Mouse (Mus musculus): ENCODE measurements around the gene Inpp5a. TPM values are rescaled to one million over a fixed set of nuclear protein-coding genes. Genes with fewer than 3 reads are reported as not detected.

The Inpp5a gene
- polyA plus RNA-seq, 1 experiment from 2014 or later = 16.4 TPM

DNA sequence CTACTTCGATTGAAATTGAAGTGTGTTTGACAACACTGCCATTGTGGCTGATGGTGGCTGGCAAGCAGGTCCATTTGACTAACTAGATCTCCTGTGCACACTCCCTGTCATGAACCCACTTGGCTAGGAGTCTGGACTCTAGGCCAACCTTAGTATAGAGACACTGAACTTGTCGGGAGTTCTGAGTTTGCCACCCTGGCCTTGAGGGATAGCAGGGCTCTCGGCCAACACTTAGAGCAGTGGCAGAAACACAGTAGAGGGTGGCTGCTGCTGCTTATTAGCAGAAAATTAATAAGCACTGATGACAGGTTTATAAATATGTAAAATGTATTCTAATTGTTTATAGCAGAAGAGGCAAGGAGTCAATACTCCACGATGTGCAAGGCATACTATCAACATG is 120.0 kb downstream of the Inpp5a start:
- H3K27me3 ChIP-seq = peaks cover 89% of the 10 kb centered on the region
- 77% methylated on average over 4 of the region's 4 CpGs for WGBS

DNA sequence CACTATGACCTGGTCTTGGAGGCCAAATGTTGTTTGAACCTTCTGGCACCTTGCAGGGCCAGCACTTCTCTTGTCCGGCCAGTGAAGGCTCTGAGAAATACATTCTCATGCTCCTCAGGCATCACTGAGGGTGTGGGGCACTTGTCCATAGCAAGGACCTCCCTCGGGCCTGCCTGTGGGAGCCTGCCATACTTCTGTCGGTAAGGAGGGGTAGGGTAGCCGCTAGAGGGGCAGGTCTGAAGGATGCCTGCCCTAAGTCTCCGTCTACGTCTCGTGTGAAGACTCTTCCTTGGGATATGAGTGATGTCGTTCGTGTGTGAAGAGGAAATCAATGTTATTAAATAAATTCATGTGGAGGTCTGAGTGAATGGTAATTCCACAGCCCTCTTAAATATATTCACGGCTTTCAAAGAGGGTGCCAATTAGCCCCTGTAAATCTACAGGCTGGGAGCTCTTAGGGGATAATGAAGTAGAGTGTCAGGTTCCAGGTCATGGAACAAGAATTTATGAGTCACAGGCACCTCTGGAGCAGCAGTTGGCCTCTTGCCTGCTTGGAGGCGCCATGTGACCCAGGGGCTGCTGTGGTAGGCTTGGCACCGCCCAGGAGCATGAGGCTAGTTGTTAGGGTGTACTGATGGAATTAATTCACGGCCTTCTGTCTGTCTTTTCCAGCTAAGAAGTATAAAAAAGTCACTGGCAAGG is 127.2 kb downstream of the Inpp5a start:
- Histone ChIP-seq H3K9ac (no peak overlapping the region), H3K27ac (no peak overlapping the region), H3K4me1 (replicated peaks) (peaks cover 24% of the 10 kb centered on the region), H3K4me2 (no peak overlapping the region), H3K4me3 (no peak overlapping the region), H3K27me3 (peaks cover 99% of the 10 kb centered on the region), H3K9me3 (no peaks in the 10 kb centered on the region), H3K36me3 (peaks cover 7% of the 10 kb centered on the region)
- ATAC-seq (ENCODE audit: low FRiP score) = no peak
- 83% methylated on average over 13 of the region's 13 CpGs for WGBS

More for the DNA sequence above, 120.0 kb downstream of the Inpp5a start:
- Histone ChIP-seq H3K27ac (no peak overlapping the region), H3K9me3 (no peaks in the 10 kb centered on the region), H3K4me2 (no peak overlapping the region), H3K9ac (no peak overlapping the region), H3K36me3 (no peaks in the 10 kb centered on the region), H3K4me1 (replicated peaks) (peaks cover 15% of the 10 kb centered on the region), H3K4me3 (no peak overlapping the region)
- no peak for ATAC-seq (ENCODE audit: low FRiP score)

DNA sequence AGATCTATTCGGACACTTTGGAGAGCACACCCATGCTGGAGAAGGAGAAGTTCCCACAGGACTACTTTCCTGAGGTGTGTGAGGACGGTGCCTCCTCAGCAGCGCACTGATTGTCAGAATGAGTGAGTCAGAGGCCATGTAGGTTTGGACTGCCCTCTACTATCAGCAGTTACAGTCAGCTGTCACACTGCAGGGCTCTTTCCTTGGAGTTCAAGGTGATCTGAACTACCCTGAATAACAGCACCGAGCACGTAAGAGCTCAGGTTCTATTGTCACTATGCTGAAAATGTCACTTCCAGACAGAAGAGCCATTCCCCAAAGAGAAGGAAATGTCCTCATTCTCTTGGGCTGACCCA is 127.7 kb downstream of the Inpp5a start:
- no peak overlapping the region for H3K4me3 ChIP-seq
- peaks cover 7% of the 10 kb centered on the region for H3K36me3 ChIP-seq
- no peak overlapping the region for H3K9ac ChIP-seq
- WGBS = 92% methylated on average over 5 of the region's 5 CpGs
- H3K9me3 ChIP-seq = no peaks in the 10 kb centered on the region
- peaks cover 99% of the 10 kb centered on the region for H3K27me3 ChIP-seq
- no peak for ATAC-seq (ENCODE audit: low FRiP score)
- H3K4me2 ChIP-seq = no peak overlapping the region
- H3K27ac ChIP-seq = no peak overlapping the region
- peaks cover 24% of the 10 kb centered on the region for H3K4me1 ChIP-seq (replicated peaks)

DNA sequence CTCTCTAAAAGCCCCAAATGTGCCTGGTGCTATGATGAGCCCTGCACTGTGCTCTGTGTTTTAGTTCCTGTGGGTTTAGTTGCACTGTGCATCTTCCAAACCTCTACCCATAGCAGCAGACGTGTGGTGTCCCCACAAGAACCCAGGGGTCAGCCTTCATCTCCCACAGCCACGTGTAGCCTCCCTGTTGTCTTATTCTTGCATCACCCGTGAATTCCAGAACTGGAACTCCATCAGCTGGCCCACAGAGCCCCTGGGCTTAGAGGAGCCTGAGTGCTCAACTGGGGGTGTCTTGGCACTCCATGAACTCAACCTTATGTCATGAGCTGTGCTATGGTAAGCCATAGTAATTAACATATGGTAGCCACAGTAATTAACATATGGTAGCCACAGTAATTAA is 129.4 kb downstream of the Inpp5a start:
- Histone ChIP-seq H3K9ac (no peak overlapping the region), H3K4me3 (no peak overlapping the region), H3K36me3 (peaks cover 7% of the 10 kb centered on the region), H3K27ac (no peak overlapping the region), H3K4me2 (no peak overlapping the region), H3K4me1 (replicated peaks) (peaks cover 24% of the 10 kb centered on the region), H3K27me3 (peaks cover 99% of the 10 kb centered on the region), H3K9me3 (no peaks in the 10 kb centered on the region)
- no peak for ATAC-seq (ENCODE audit: low FRiP score)
- WGBS = 66% methylated on average over 3 of the region's 3 CpGs

DNA sequence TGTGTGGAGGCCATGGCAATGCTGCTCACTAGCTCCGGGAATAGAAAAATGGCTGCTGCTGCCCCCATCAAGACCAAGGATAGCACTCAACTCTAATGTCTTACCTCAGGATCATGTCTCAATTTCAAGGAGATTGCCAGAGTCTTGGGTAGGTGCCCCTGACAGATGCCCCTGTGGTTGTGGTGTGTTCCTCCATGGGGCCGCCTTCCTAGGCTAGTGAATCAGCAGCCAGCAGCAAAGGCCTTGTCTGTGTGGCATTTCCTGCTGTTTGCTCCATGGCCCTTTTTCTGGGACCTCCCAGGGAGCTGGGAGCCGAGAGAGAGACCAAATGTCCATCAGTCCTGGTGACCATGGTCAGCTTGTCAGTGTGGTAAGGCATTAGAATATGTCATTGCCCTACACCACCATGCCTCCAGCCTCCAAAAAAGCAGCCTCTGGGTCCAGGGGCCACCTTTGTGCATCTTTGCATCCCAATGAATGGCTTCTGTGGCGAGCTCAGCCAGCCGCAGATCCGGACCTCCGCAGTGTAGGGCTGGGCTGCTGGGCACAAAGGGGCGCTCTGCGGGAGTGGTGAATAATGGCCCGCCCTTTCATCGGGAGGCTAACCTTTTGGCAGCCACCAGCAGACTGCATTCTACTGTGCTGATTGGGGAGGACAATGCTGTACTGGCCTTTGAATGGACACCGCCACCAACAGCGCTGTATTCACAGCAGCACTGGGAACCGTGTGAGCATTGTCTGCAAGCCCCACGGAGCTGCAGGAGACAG is 139.6 kb downstream of the Inpp5a start:
- peak; percentile 69 for ATAC-seq (ENCODE audit: low FRiP score)
- H3K36me3 ChIP-seq = peaks cover 8% of the 10 kb centered on the region
- H3K27me3 ChIP-seq = peaks cover 96% of the 10 kb centered on the region
- 0 out of 2 replicates have a peak overlapping the region, but pooled peaks have one; percentile 11 for H3K4me2 ChIP-seq
- no peak overlapping the region for H3K9ac ChIP-seq
- no peaks in the 10 kb centered on the region for H3K9me3 ChIP-seq
- no peak overlapping the region for H3K27ac ChIP-seq
- WGBS = 10% methylated on average over 15 of the region's 15 CpGs
- H3K4me3 ChIP-seq = no peak overlapping the region
- H3K4me1 ChIP-seq (replicated peaks) = peaks cover 34% of the 10 kb centered on the region

DNA sequence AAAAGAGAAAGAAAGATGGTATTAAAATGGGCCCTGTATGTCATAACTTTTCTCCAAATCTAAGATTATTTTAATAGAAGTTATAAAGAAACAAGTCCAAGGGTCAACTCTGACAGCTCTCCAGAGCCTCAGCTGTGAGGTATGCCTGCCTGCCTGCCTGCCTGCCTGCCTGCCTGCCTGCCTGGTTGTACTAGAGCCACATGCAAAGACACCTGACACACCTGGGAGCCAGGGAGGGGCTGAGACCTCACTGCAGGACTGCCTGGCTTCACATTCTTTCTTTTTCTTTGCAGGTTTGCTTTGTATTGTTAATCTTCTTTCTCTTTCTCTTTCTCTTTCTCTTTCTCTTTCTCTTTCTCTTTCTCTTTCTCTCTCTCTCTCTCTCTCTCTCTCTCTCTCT is 140.3 kb downstream of the Inpp5a start:
- no peak for ATAC-seq (ENCODE audit: low FRiP score)

DNA sequence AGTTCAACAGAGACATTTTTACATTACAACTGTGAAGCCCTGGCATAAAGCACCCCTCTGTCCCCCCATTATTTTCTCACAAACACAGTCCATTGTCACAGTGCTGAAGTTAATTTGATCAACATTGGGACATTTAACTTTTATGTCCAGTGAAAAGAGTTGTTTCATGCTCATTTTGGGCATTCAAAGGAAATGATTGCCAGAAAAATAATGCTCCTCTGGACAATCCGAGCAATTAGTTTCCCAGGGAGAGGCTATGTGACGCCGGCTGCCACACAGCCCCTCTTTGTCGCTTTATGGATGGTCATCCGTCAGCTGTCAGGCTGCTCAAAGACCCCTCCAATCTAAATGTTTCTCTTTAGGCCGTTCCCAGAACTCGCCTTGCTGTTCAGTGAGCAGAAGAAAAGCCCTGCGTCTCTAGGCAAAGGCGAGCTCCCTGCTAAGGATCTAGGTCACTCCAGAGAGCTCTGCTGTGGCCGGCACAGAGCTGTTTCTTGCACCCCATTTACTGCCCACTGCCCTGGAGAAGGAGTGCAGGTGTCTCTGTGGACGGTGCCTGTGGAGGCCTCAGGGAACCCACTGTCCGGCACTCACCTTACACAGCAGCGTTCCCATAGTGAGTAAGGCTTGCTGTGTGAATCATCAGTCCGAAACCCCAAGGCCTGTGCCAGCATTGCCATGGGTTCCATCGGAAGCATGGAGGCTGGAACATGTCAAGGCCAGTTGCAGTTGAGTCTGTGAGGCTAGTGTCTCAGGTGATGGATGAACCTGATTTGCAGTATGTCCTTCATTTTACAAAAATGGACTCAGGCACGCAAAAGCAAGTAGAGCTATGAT is 141.9 kb downstream of the Inpp5a start:
- ATAC-seq (ENCODE audit: low FRiP score) = peak; percentile 74
- Histone ChIP-seq H3K27ac (peak overlapping the region; percentile 63), H3K4me2 (no peak overlapping the region), H3K9ac (no peak overlapping the region), H3K9me3 (no peaks in the 10 kb centered on the region), H3K4me3 (no peak overlapping the region), H3K4me1 (replicated peaks) (peaks cover 34% of the 10 kb centered on the region), H3K27me3 (peaks cover 98% of the 10 kb centered on the region), H3K36me3 (peaks cover 8% of the 10 kb centered on the region)
- WGBS = 25% methylated on average over 16 of the region's 16 CpGs

More for the DNA sequence above, 140.3 kb downstream of the Inpp5a start:
- Histone ChIP-seq H3K9ac (no peak overlapping the region), H3K27ac (no peak overlapping the region), H3K27me3 (peaks cover 96% of the 10 kb centered on the region), H3K4me2 (no peak overlapping the region), H3K9me3 (no peaks in the 10 kb centered on the region), H3K4me1 (replicated peaks) (peaks cover 34% of the 10 kb centered on the region), H3K4me3 (no peak overlapping the region), H3K36me3 (peaks cover 8% of the 10 kb centered on the region)

DNA sequence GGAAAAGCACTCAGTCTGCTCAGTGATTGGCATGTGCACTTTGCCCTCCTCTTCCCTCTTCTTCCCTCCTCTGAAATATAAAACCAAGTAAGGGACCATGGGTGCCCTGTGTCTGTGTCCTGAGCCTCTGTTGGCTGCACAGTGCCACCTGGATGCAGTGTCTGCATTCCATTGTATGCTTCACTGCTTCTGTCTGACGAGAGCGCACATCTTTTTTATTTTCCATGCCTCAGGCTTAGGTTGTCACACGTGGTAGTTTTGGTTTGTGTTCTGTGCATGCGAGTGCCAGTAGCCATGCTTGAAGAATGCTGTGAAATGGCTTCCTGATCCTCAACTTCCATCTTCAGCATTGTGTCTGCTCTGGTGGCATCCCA is 142.5 kb downstream of the Inpp5a start:
- H3K27ac ChIP-seq = no peak overlapping the region

DNA sequence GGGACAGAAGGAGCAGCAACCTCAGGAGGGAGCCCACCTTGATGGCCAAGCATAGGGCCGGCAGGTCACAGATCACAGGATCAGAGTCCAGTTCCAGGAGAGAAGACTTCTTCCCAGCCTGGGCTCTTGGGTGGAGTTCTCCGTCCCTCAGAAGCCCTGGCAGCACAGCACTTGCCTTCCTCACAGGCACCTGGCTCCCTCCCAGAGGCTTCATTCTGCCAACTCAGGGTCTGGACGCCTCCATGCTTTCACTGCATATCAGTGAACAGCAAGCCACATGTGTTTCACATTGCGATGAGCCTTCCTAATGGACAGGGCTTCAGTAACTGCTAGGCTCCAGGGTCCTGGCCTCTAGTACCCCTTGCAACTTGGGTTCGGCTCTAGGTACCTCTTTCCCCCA is 147.4 kb downstream of the Inpp5a start:
- H3K27ac ChIP-seq = no peak overlapping the region
- ATAC-seq (ENCODE audit: low FRiP score) = no peak
- H3K4me1 ChIP-seq (replicated peaks) = peaks cover 6% of the 10 kb centered on the region
- peaks cover 99% of the 10 kb centered on the region for H3K27me3 ChIP-seq
- WGBS = 86% methylated on average over 5 of the region's 5 CpGs
- H3K9ac ChIP-seq = no peak overlapping the region
- H3K4me3 ChIP-seq = no peak overlapping the region
- H3K9me3 ChIP-seq = no peaks in the 10 kb centered on the region
- no peaks in the 10 kb centered on the region for H3K36me3 ChIP-seq
- H3K4me2 ChIP-seq = no peak overlapping the region

More for the DNA sequence above, 142.5 kb downstream of the Inpp5a start:
- peaks cover 2% of the 10 kb centered on the region for H3K36me3 ChIP-seq
- no peaks in the 10 kb centered on the region for H3K9me3 ChIP-seq
- no peak overlapping the region for H3K4me3 ChIP-seq
- ATAC-seq (ENCODE audit: low FRiP score) = no peak
- H3K27me3 ChIP-seq = peaks cover 98% of the 10 kb centered on the region
- H3K4me1 ChIP-seq (replicated peaks) = peaks cover 34% of the 10 kb centered on the region
- WGBS = 53% methylated on average over 4 of the region's 4 CpGs
- no peak overlapping the region for H3K4me2 ChIP-seq
- H3K9ac ChIP-seq = no peak overlapping the region

DNA sequence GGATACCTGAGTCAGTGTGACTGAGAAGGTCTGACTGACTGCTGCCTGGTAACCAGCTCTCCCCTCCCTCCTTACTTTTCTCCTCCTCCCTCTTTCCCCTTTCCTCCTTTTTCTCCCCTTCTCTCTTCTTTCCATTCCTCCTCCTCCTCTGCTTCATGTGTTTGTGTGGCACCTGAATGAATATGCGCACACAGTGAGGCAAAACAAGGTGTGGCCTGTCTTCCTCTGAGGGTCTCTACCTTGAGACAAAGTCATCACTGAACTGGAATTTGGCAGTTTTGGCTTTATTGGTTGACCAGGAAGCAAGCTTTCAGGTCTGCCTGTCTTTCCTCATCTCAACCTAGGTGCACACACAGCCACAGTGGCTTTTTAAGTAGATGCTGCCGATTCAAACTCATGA is 147.9 kb downstream of the Inpp5a start:
- Histone ChIP-seq H3K27ac (no peak overlapping the region), H3K27me3 (peaks cover 99% of the 10 kb centered on the region), H3K4me1 (replicated peaks) (peaks cover 1% of the 10 kb centered on the region; the same call in 1 of the 2 replicates), H3K4me2 (no peak overlapping the region), H3K9me3 (no peaks in the 10 kb centered on the region), H3K9ac (no peak overlapping the region), H3K4me3 (no peak overlapping the region), H3K36me3 (no peaks in the 10 kb centered on the region)
- ATAC-seq (ENCODE audit: low FRiP score) = no peak
- 96% methylated on average over 2 of the region's 2 CpGs for WGBS

DNA sequence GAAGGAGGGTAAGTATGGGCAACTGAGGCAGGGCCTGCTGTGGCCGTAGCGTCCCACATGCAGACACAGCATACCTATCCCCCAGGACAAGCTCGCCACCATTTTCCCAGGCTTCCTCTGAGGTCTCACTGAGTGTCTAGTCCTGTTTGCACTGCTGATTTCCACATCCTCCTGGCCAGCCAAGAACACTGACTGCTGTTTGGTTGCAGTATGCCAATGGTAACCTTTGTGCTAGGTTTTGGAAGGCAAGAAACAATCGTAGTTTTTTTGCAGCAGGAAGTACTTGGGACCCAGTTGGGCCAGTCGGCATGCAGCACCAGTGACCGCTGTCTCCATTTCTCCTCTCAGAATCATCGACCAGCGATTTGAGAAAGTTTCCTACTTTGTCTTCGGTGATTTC is 148.9 kb downstream of the Inpp5a start:
- WGBS = 94% methylated on average over 9 of the region's 9 CpGs
- H3K4me3 ChIP-seq = no peak overlapping the region
- no peaks in the 10 kb centered on the region for H3K4me1 ChIP-seq (replicated peaks)
- H3K27ac ChIP-seq = no peak overlapping the region
- no peak overlapping the region for H3K9ac ChIP-seq
- H3K4me2 ChIP-seq = no peak overlapping the region
- H3K9me3 ChIP-seq = no peaks in the 10 kb centered on the region
- peaks cover 98% of the 10 kb centered on the region for H3K27me3 ChIP-seq
- H3K36me3 ChIP-seq = no peaks in the 10 kb centered on the region
- no peak for ATAC-seq (ENCODE audit: low FRiP score)

DNA sequence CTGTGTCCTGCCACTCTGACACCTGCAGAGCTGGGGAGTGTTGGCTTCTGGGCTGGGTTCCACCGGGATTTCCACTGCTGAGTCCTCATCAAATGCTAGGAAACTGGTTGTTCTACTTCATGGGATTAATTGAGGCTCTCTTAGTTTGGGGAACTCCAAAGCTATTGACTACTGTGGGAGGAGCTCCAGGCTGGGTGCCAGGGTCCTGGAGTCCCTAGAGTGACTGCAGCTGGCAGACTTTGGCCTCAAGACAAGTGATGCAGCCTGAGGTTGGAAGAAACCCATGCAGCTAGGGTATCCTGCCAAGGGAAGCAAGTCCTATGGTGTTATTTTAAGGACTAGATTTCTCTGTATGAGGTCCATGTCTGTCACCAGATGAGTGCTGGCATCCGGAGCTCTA is 149.6 kb downstream of the Inpp5a start:
- H3K4me1 ChIP-seq (replicated peaks) = no peaks in the 10 kb centered on the region
- H3K27me3 ChIP-seq = peaks cover 98% of the 10 kb centered on the region
- no peaks in the 10 kb centered on the region for H3K36me3 ChIP-seq
- no peak overlapping the region for H3K4me3 ChIP-seq
- ATAC-seq (ENCODE audit: low FRiP score) = no peak
- no peak overlapping the region for H3K27ac ChIP-seq
- H3K9ac ChIP-seq = no peak overlapping the region
- 88% methylated on average over 2 of the region's 2 CpGs for WGBS
- no peak overlapping the region for H3K4me2 ChIP-seq
- H3K9me3 ChIP-seq = no peaks in the 10 kb centered on the region

All from hindbrain, embryonic 13.5 days (tissue).